Mouse (Mus musculus): ENCODE data around the gene Dkkl1.

DNA sequence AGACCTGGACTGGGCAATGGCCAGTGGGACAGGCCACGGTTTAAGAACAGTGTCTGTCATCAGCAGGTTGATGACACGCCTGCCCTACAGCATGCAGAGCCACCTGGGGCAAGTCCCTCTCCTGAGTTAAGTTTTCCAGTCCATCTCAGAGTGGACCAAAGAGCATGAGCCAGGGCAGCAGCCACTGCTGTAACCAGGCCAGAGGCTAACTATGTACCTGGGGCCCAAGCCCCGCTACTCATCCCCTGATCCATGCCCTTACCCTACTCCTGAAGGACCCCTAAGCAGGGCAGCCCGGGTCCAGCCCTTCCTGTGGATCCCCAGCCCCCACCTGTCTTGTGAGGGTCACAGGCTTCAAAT, 15.8 kb downstream of the Dkkl1 start:
- TF ChIP-seq POLR2AphosphoS2 (IDR thresholded peaks at IDR 0.05; ENCODE audit: insufficient read length, low read depth) = no peak
- no peak for TF ChIP-seq POLR2A (IDR thresholded peaks at IDR 0.05; ENCODE audit: insufficient read length, low read depth)
- TF ChIP-seq TCF12 (IDR thresholded peaks at IDR 0.05; ENCODE audit: insufficient read depth, poor library complexity, severe bottlenecking) = no peak
